Comparison of ENCODE assay signal across 7 mouse cellular contexts in the genomic region with DNA sequence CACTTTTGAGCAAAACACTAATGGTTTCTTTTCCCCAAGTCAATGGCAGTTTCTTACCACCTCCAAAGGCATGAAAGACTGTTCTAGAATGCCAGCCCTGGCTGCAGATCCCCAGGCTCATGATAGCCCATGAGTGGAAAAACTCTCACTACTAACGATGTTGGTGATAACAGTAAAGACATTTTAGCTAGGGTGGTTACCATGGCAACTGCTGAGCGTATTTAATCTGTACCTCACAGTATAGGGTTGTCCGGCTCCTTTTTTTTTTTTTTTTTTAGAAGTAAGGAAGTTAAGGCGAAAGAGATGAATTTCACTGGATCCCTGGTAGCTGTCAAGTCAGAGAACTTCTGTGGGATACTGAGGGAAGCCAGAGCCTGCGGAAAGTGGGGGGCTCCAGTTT.
DNase-seq lines count a peak whose midpoint lies in the region; ATAC-seq and TF ChIP-seq lines count a peak whose summit lies in the region.

No protein-coding gene starts in this region.

- no peaks in the 10 kb centered on the region for H3K27me3 ChIP-seq in kidney, embryonic 16.5 days (ENCODE audit: insufficient read depth, low read length)
- no peaks in the 10 kb centered on the region for H3K27me3 ChIP-seq in MEL (ENCODE audit: control insufficient read depth in 1 of 2, insufficient read depth in 2 of 2, low read length in 2 of 2)
- no peaks in the 10 kb centered on the region for H3K27me3 ChIP-seq in limb, embryonic 14.5 days (ENCODE audit: control insufficient read depth, insufficient read depth, low read length)

- no peaks in the 10 kb centered on the region for H3K9me3 ChIP-seq in kidney, embryonic 16.5 days (ENCODE audit: low read length)
- no peaks in the 10 kb centered on the region for H3K9me3 ChIP-seq in MEL (replicated peaks; ENCODE audit: insufficient read depth, low read length)
- no peaks in the 10 kb centered on the region for H3K9me3 ChIP-seq in limb, embryonic 14.5 days (ENCODE audit: control insufficient read depth, low read length)

- TF ChIP-seq EP300 in MEL (IDR thresholded peaks at IDR 0.05; ENCODE audit: low read depth in 1 of 2, low read length in 2 of 2) = no peak

- peaks cover 34% of the 10 kb centered on the region for H3K4me1 ChIP-seq in kidney, embryonic 16.5 days (ENCODE audit: insufficient read depth, low read length)
- H3K4me1 ChIP-seq in MEL (ENCODE audit: control insufficient read depth in 1 of 2, insufficient read depth in 2 of 2, low read length in 2 of 2) = peaks cover 2 to 24% of the 10 kb centered on the region in 2 experiments; a peak in 3 of 4 replicates
- H3K4me1 ChIP-seq in limb, embryonic 14.5 days (ENCODE audit: control insufficient read depth, insufficient read depth, low read length) = peaks cover 29% of the 10 kb centered on the region

- ATAC-seq in kidney, embryonic 16.5 days (ENCODE audit: low FRiP score, low TSS enrichment) = no peak
- ATAC-seq in common myeloid progenitor, adult 5-6 weeks (replicated peaks; ENCODE audit: low read depth, poor library complexity, severe bottlenecking) = 0 out of 2 replicates have a peak, but pooled peaks have one; percentile 16
- peak; percentile 24; the same call in 1 of the 2 replicates for ATAC-seq in limb, embryonic 14.5 days (ENCODE audit: low FRiP score, low read depth)

- H3K27ac ChIP-seq in kidney, embryonic 16.5 days (ENCODE audit: low read length) = peak overlapping the region; percentile 91
- H3K27ac ChIP-seq in MEL (ENCODE audit: control insufficient read depth, low read depth, low read length) = peak overlapping the region; percentile 6; the same call in 1 of the 2 replicates
- H3K27ac ChIP-seq in limb, embryonic 14.5 days (replicated peaks; ENCODE audit: low read depth, low read length) = no peak overlapping the region

- no peak for DNase-seq in kidney, adult 8-10 months
- peak; percentile 81 for DNase-seq in MEL (ENCODE audit: low read depth, low spot score)
- DNase-seq in limb, embryonic 14.5 days (ENCODE audit: low spot score) = peak; percentile 62
- no peak for DNase-seq in layer of hippocampus, postnatal 36 days
- DNase-seq in gastrocnemius, postnatal 14 days = no peak

- H3K4me2 ChIP-seq in kidney, embryonic 16.5 days (replicated peaks; ENCODE audit: low read depth, low read length) = no peak overlapping the region
- H3K4me2 ChIP-seq in limb, embryonic 14.5 days (replicated peaks; ENCODE audit: low read depth, low read length, severe bottlenecking) = no peak overlapping the region

- no peak for TF ChIP-seq POLR2A in MEL (IDR thresholded peaks at IDR 0.05; ENCODE audit: control insufficient read depth in 1 of 2, insufficient read depth in 1 of 2, low read depth in 1 of 2, low read length in 2 of 2, poor library complexity in 1 of 2)
- TF ChIP-seq POLR2A in limb, embryonic 14.5 days (IDR thresholded peaks at IDR 0.05; ENCODE audit: borderline replicate concordance, extremely low read depth, insufficient read depth, insufficient read length) = no peak

- no peak overlapping the region for H3K4me3 ChIP-seq in kidney, embryonic 16.5 days (ENCODE audit: low read length)
- H3K4me3 ChIP-seq in MEL (ENCODE audit: control insufficient read depth in 1 of 2, insufficient read depth in 1 of 2, low read depth in 2 of 2, low read length in 2 of 2) = no peak overlapping the region
- H3K4me3 ChIP-seq in limb, embryonic 14.5 days (replicated peaks; ENCODE audit: low read length) = no peak overlapping the region

- H3K36me3 ChIP-seq in kidney, embryonic 16.5 days (ENCODE audit: insufficient read depth, low read length) = no peaks in the 10 kb centered on the region
- peaks cover 0 to 19% of the 10 kb centered on the region in 2 experiments; a peak in 2 of 4 replicates for H3K36me3 ChIP-seq in MEL (ENCODE audit: control insufficient read depth in 1 of 2, insufficient read depth in 2 of 2, low read length in 2 of 2)
- H3K36me3 ChIP-seq in limb, embryonic 14.5 days (ENCODE audit: control insufficient read depth, insufficient read depth, low read length) = no peaks in the 10 kb centered on the region

- TF ChIP-seq CTCF in MEL (IDR thresholded peaks at IDR 0.05 in 2 of 3, conservative IDR thresholded peaks at IDR 0.05 in 1 of 3; ENCODE audit: control insufficient read depth in 1 of 3, insufficient read depth in 1 of 3, low read depth in 2 of 3, low read length in 3 of 3, poor library complexity in 1 of 3, severe bottlenecking in 1 of 3) = no peak

- H3K79me2 ChIP-seq in MEL (ENCODE audit: control insufficient read depth, insufficient read depth, low read length, poor library complexity) = no peaks in the 10 kb centered on the region

- H3K9ac ChIP-seq in kidney, embryonic 16.5 days (replicated peaks; ENCODE audit: low read length) = no peak overlapping the region
- no peak overlapping the region for H3K9ac ChIP-seq in MEL (ENCODE audit: control insufficient read depth, low read depth, low read length, poor library complexity, severe bottlenecking)
- no peak overlapping the region for H3K9ac ChIP-seq in limb, embryonic 14.5 days (ENCODE audit: low read depth, low read length, severe bottlenecking)

- intact Hi-C loops in gastrocnemius, postnatal 14 days (cut with DNase I; ENCODE audit: low total_unique reads) = no loop called here

- whole genome bisulfite sequencing in kidney, embryonic 16.5 days = 22% methylated on average over 5 of the region's 5 CpGs
- WGBS in limb, embryonic 14.5 days = 37% methylated on average over 5 of the region's 5 CpGs

- TF ChIP-seq RAD21 in MEL (IDR thresholded peaks at IDR 0.05; ENCODE audit: low read depth, low read length) = no peak

TF ChIP-seq in MEL, 35 proteins besides CTCF, POLR2A, EP300 and RAD21:
- peak; percentile 94 for TF ChIP-seq ZNF384 (IDR thresholded peaks at IDR 0.05; ENCODE audit: low read depth, low read length)
- TF ChIP-seq HCFC1 (IDR thresholded peaks at IDR 0.05; ENCODE audit: low read depth, low read length) = no peak
- no peak for TF ChIP-seq MYB (IDR thresholded peaks at IDR 0.05; ENCODE audit: low read depth, low read length)
- TF ChIP-seq MEF2A (IDR thresholded peaks at IDR 0.05; ENCODE audit: extremely low read depth, insufficient replicate concordance, low read depth, low read length, poor library complexity, severe bottlenecking) = no peak
- TF ChIP-seq SIN3A (IDR thresholded peaks at IDR 0.05; ENCODE audit: low read length) = 0 out of 2 replicates have a peak, but pooled peaks have one; percentile 2
- TF ChIP-seq POLR2AphosphoS2 (IDR thresholded peaks at IDR 0.05; ENCODE audit: low read length) = no peak

Comparison
In these comparisons a context has a peak if more than half of its experiments do, and no peak if none do; other contexts are left out.
1. DNase-seq: peak in MEL (single experiment) and limb, embryonic 14.5 days (single experiment); none in kidney, adult 8-10 months (0 of 2), layer of hippocampus, postnatal 36 days (0 of 2) and gastrocnemius, postnatal 14 days (single experiment).